Mouse (Mus musculus) heart, adult 2 months (tissue): ENCODE measurements around the gene Ccdc153. TPM values are rescaled to one million over a fixed set of nuclear protein-coding genes. Genes with fewer than 3 reads are reported as not detected.

ENCODE experiments used
- DNase-seq, 2 experiments: peaks; one replicate each; pipeline ENCODE4 v3.0.0; 2021
- H3K27ac ChIP-seq: fragments of 200-600 bp; 2 replicates; pipeline ENCODE4 v1.8.1; 2022
- H3K27me3 ChIP-seq: fragments of 200-500 bp; 2 replicates; pipeline ENCODE4 v1.6.1; 2012; ENCODE audit warnings: mild to moderate bottlenecking, low read length, inconsistent platforms, mixed read lengths; ENCODE audit not compliant: control insufficient read depth, insufficient read depth
- H3K36me3 ChIP-seq: fragments of 200-500 bp; 2 replicates; pipeline ENCODE4 v1.6.1; 2012; ENCODE audit warnings: low read length, inconsistent platforms; ENCODE audit not compliant: control insufficient read depth, insufficient read depth
- H3K4me1 ChIP-seq: fragments of 200-500 bp; 2 replicates; pipeline ENCODE4 v1.6.1; 2011; ENCODE audit warnings: low read length; ENCODE audit not compliant: control insufficient read depth, insufficient read depth
- H3K4me3 ChIP-seq: fragments of 200-600 bp; 2 replicates; pipeline ENCODE4 v1.8.1; 2022
- H3K79me2 ChIP-seq: fragments of 200-500 bp; replicated peaks from 2 replicates; pipeline ENCODE4 v1.6.1; 2012; ENCODE audit warnings: mild to moderate bottlenecking, inconsistent platforms, low read length, moderate library complexity, mixed read lengths; ENCODE audit not compliant: control insufficient read depth, insufficient read depth
- H3K9ac ChIP-seq: fragments of 200-500 bp; 2 replicates; pipeline ENCODE4 v1.6.1; 2012; ENCODE audit warnings: low read depth, mild to moderate bottlenecking, control low read depth, inconsistent platforms, low read length, mixed read lengths
- CTCF ChIP-seq: fragments of 200-600 bp; IDR thresholded peaks from 2 replicates; pipeline ENCODE4 v1.8.1; 2022; ENCODE audit warnings: antibody characterized with exemption, mild to moderate bottlenecking, moderate library complexity
- EP300 ChIP-seq: fragments of 200-500 bp; IDR thresholded peaks from 2 replicates; pipeline ENCODE4 v1.6.1; 2011; ENCODE audit warnings: low read depth, low read length, control low read depth; ENCODE audit not compliant: insufficient read depth
- POLR2A ChIP-seq: fragments of 200-500 bp; IDR thresholded peaks from 2 replicates; pipeline ENCODE4 v1.6.1; 2011; ENCODE audit warnings: mild to moderate bottlenecking, low read depth, low read length, control low read depth; ENCODE audit not compliant: insufficient read depth
- WGBS: fragments of 180-500 bp; shearing (Covaris S2); methylation state at CpG from one replicate; pipeline ENCODE4 v1.1.7; 2018; 5-methylcytosine and 5-hydroxymethylcytosine counted together
- intact Hi-C: fragments of 180-260 bp; cut with DNase I; formaldehyde crosslinking; loops from one replicate; pipeline ENCODE4 v1.15.1; 2025
- polyA plus RNA-seq: library from polyadenylated mRNA; depleted of rRNA; stranded (reverse); fragments of >200 nt; gene quantifications from 2 replicates; pipeline ENCODE4 v1.2.3, GENCODE M21; 2012
- total RNA-seq, 2 experiments: library from RNA; stranded (reverse); gene quantifications; 2 replicates each; pipeline ENCODE4 v1.2.3; 2021

The Ccdc153 gene
- total and polyA plus RNA-seq, 3 experiments = 1.6 TPM; not detected in 2

- no peak within 1 kb of the TSS for H3K9ac ChIP-seq
Measured at GRCm38 (mm10) chr9:44251314-44251713, 10.8 kb downstream of the Ccdc153 start, which contains the start of gene Pdzd3. Gene Pdzd3, minus strand, starts transcription at chr9:44251471.

GRCm38 (mm10) chr9:44253441-44253840 is 13.0 kb downstream of the Ccdc153 start:
- no peaks in the 10 kb centered on the region for H3K27me3 ChIP-seq
- TF ChIP-seq POLR2A (no peak), EP300 (no peak), CTCF (no peak)
- no peak overlapping the region for H3K27ac ChIP-seq
- H3K36me3 ChIP-seq = no peaks in the 10 kb centered on the region
- WGBS = 86% methylated on average over 6 of the region's 6 CpGs
- no peaks in the 10 kb centered on the region for H3K4me1 ChIP-seq
- H3K79me2 ChIP-seq = no peaks in the 10 kb centered on the region
- no peak overlapping the region for H3K4me3 ChIP-seq
- no peak for DNase-seq
- intact Hi-C loops = no loop called here
- H3K9ac ChIP-seq = no peak overlapping the region

More at GRCm38 (mm10) chr9:44251314-44251713, 10.8 kb downstream of the Ccdc153 start, which contains the start of gene Pdzd3:
- H3K4me3 ChIP-seq = no peak within 1 kb of the TSS
- H3K79me2 ChIP-seq = no peaks in the 10 kb centered on the region
- 90% methylated on average over 10 of the region's 10 CpGs for WGBS
- H3K27me3 ChIP-seq = no peaks in the 10 kb centered on the region
- no peak within 1 kb of the TSS for H3K27ac ChIP-seq
- DNase-seq = no peak
- intact Hi-C loops = no loop called here
- TF ChIP-seq POLR2A (no peak), CTCF (no peak), EP300 (no peak)
- no peaks in the 10 kb centered on the region for H3K36me3 ChIP-seq
- H3K4me1 ChIP-seq = no peaks in the 10 kb centered on the region

GRCm38 (mm10) chr9:44254508-44255135 is 14.1 kb downstream of the Ccdc153 start:
- DNase-seq = no peak
- 41% methylated on average over 5 of the region's 5 CpGs for WGBS
- intact Hi-C loops = no loop called here
- H3K9ac ChIP-seq = no peak overlapping the region
- H3K27me3 ChIP-seq = no peaks in the 10 kb centered on the region
- no peak overlapping the region for H3K27ac ChIP-seq
- no peaks in the 10 kb centered on the region for H3K79me2 ChIP-seq
- H3K4me3 ChIP-seq = no peak overlapping the region
- no peaks in the 10 kb centered on the region for H3K4me1 ChIP-seq
- TF ChIP-seq CTCF = no peak
- no peak for TF ChIP-seq POLR2A
- no peak for TF ChIP-seq EP300
- H3K36me3 ChIP-seq = no peaks in the 10 kb centered on the region

- intact Hi-C loops = no loop called here
- no peaks in the 10 kb centered on the region for H3K4me1 ChIP-seq
- no peak for DNase-seq
- H3K79me2 ChIP-seq = no peaks in the 10 kb centered on the region
- no peaks in the 10 kb centered on the region for H3K36me3 ChIP-seq
- TF ChIP-seq CTCF (no peak), EP300 (no peak), POLR2A (no peak)
- H3K4me3 ChIP-seq = no peak overlapping the region
- 69% methylated on average over 6 of the region's 6 CpGs for WGBS
- no peak overlapping the region for H3K9ac ChIP-seq
- H3K27me3 ChIP-seq = no peaks in the 10 kb centered on the region
- H3K27ac ChIP-seq = no peak overlapping the region
Measured at GRCm38 (mm10) chr9:44255136-44255521, 14.7 kb downstream of the Ccdc153 start.

GRCm38 (mm10) chr9:44256213-44256612 is 15.7 kb downstream of the Ccdc153 start:
- Histone ChIP-seq H3K4me3 (no peak overlapping the region), H3K27me3 (no peaks in the 10 kb centered on the region), H3K79me2 (no peaks in the 10 kb centered on the region), H3K27ac (no peak overlapping the region), H3K9ac (no peak overlapping the region), H3K4me1 (no peaks in the 10 kb centered on the region), H3K36me3 (no peaks in the 10 kb centered on the region)
- intact Hi-C loops = no loop called here
- TF ChIP-seq POLR2A (no peak), EP300 (no peak), CTCF (no peak)
- WGBS = 68% methylated on average over 8 of the region's 8 CpGs
- no peak for DNase-seq

- Histone ChIP-seq H3K36me3 (no peaks in the 10 kb centered on the region), H3K4me3 (no peak overlapping the region), H3K4me1 (no peaks in the 10 kb centered on the region), H3K9ac (no peak overlapping the region), H3K79me2 (no peaks in the 10 kb centered on the region), H3K27ac (no peak overlapping the region), H3K27me3 (no peaks in the 10 kb centered on the region)
- TF ChIP-seq CTCF (no peak), POLR2A (no peak), EP300 (no peak)
- intact Hi-C loops = no loop called here
- DNase-seq = no peak
- 82% methylated on average over 10 of the region's 10 CpGs for WGBS
Measured at GRCm38 (mm10) chr9:44259014-44259413, 18.5 kb downstream of the Ccdc153 start.
